18 mouse cellular contexts compared by ENCODE assay signal in the genomic region with DNA sequence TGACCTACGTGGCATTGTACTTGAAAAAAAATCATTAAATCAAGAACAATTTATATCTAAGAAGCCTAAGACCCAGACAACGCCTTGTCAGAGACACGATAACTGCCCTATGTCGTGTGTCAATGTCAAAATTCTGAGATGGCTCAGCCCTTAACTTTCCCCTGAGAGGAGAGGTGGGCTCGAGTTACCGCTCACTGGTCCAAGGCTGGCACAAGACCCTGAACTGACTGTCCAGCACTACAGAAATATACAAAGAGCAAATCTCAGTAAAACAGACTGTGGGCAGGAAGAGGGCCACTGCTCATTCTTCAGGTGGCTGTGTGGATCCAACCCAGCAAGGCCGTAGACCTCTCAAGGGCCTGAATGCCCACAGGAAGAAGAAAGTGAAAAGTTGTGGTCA. TPM values are rescaled to one million over a fixed set of nuclear protein-coding genes. Genes with fewer than 3 reads are reported as not detected.
A peak's percentile ranks its signal among the peaks of the same experiment; 100 is the strongest.
DNase-seq lines count a peak whose midpoint lies in the region.
"Had no signal": no experiment of that assay in that cellular context is flagged by ENCODE, and none has a peak within 500 bp of the region (broad histone marks: within the 10 kb centered on the region; RNA-seq: fewer than 3 reads in every experiment).

No protein-coding gene starts in this region.

- peak; percentile 68 for DNase-seq in gastrocnemius, adult 18-20 months (ENCODE audit: low spot score)
- DNase-seq in gastrocnemius, postnatal 4 days (ENCODE audit: low spot score in 2 of 2), result no peak
- peak; percentile 12 for DNase-seq in gastrocnemius, postnatal 10 days
- DNase-seq in gastrocnemius, postnatal 25 days, result peak; percentile 42
- DNase-seq in kidney, adult 11 months, result no peak
- no peak for DNase-seq in T-cell, adult 2 months (ENCODE audit: low spot score)
- DNase-seq: adrenal gland, adult 2 months; adrenal gland, postnatal 10 days; adrenal gland, postnatal 25 days; B cell, adult 2 months; cerebellum, adult 11 months; cerebellum, adult 18-20 months; cerebellum, adult 8-10 months; cerebellum, adult 9-11 months; cerebellum, postnatal 14 days; cerebellum, postnatal 36 days; embryo, embryonic 11 days had no signal

RNA-seq across cellular contexts. Expression of a gene that starts 23.4 kb away (rescaled TPM):
- 10 to 100 TPM; 44.2 to 58.9 TPM for total RNA-seq in gastrocnemius, adult 18-20 months (2021)
- 10 to 100 TPM; 26.6 to 32.2 TPM for total RNA-seq in gastrocnemius, postnatal 4 days (2021)
- 10 to 100 TPM; 30.1 to 33.2 TPM for total RNA-seq in gastrocnemius, postnatal 10 days (2021)
- 10 to 100 TPM; 32.4 to 53.7 TPM for total RNA-seq in gastrocnemius, postnatal 25 days (2021)
- total RNA-seq: common myeloid progenitor, adult 5-6 weeks had no signal

Comparison
In these comparisons a context has a peak if more than half of its experiments do, and no peak if none do; other contexts are left out.
1. DNase-seq: peak in gastrocnemius, adult 18-20 months (single experiment), gastrocnemius, postnatal 10 days (single experiment) and gastrocnemius, postnatal 25 days (single experiment); none in gastrocnemius, postnatal 4 days (0 of 2), kidney, adult 11 months (single experiment) and T-cell, adult 2 months (single experiment).